Mouse (Mus musculus): Measurements from ENCODE around the gene Pttg1ip. TPM values are rescaled to one million over a fixed set of nuclear protein-coding genes. Genes with fewer than 3 reads are reported as not detected.

Pttg1ip gene
- polyA plus RNA-seq, 1 experiment: 132 TPM

DNA sequence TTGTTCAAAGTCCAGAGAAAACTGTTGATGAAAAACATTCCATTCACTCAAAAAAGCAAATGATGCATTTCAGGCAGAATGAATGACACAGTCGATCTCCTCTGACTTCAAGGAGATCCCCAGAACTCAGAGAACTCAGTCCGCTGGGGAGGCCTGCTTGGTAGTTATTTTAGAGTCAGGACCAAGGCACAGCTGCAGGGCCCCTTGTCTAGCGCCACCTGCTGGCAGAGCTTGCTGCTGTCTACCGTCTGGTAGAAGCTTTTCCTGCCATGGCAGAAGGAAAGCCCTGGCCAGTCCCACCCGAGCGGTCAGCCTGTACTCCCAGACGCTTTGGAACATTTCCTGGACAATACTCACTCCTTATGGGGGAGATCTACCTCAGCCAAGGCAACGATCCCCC lies 14.9 kb upstream of the Pttg1ip start:
- peak in 1 of 2 experiments; percentile 87 for DNase-seq (ENCODE audit: extremely low spot score in 1 of 2, low spot score in 1 of 2)

DNA sequence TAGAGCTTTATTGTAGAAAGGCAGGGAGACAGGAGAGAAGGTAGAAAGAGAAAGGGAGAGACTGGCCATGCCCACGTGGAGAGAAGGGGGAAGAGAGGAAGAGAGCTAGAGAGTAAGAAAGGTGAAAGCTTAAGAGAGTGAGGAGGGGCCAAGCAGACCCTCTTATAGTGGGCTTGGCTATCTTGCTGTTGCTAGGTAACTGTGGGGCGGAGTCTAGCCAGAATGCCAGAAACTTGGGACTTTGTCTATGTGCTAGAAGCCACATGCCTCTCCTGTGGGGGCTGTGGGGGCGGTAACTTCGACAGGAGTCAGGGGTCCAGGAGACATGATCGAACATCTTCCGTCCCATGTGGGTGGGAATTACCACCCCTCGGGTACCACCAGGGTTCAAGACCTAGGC lies 12.0 kb upstream of the Pttg1ip start:
- DNase-seq (ENCODE audit: extremely low spot score in 1 of 2, low spot score in 1 of 2): no peak

DNA sequence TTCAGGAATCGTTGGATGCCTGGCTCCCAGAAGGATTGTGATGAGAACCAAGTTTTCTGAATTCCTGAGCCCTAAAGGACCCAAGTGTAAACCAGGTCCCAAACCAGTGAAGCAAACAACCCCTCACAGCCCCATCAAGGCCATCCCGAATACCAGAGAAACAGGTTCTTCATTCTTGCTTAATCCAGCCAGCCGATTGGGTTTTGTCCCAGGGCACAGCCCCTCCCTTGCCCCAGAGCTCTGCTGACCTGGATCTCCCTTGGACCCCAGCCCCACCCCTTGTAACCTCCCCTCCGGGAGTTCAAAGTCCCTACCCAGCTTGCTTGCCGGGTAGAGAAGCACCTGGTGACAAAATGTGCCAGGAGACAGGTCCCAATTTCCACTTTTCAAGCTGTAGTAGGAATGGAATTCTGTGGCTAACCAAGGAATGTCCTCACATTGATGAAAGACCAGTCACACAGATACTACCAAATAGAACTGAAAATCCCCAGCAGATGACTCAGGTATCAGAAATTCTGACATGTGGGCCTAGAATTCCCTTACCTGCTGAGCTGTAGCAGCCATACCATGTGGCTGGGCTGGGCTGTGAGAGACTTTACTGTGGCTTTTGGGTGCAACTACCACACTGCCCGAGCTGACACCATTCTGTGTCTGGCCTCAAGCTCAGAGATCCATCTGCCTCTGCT lies 11.4 kb upstream of the Pttg1ip start:
- no peak for DNase-seq (ENCODE audit: extremely low spot score in 1 of 2, low spot score in 1 of 2)

DNA sequence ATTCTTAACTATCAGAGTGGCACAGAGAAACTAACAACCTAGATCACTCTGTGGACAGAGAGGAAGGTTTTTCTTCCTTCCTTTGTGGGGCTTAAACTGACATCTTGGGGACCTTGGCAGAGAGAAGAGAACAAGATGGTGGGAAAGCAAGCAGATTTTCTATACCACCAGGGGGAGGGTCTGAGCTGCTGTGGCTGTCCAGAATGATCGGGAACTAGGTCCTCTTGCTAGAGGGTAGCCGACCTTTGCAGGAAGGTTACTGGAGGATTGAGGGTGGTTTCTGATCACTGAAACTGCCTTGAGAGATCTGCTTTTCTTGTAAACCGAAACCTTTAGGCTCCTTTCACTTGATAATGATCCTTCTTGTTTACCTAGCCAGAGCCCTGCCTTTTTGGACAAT lies 9.3 kb upstream of the Pttg1ip start:
- no peak for DNase-seq (ENCODE audit: extremely low spot score in 1 of 2, low spot score in 1 of 2)

DNA sequence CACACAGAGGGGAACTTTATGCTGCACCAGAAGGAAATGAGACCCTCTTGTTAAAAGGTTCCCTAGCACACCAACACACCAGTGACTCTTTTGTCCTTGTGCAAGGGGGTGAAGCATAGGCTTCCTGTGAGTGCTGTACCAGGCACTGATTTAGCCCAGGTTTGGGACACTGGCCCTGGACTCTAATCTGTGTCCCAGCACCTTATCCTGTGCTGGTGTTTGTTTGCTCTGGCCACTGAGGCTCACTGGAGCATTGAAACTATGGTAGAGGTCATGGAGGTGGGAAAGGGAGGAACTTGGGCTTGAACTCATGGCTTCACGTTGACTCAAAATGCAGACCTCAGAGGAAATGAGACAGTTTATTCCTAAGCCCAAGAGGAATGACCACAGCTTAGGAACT lies 8.4 kb upstream of the Pttg1ip start:
- DNase-seq (ENCODE audit: extremely low spot score in 1 of 2, low spot score in 1 of 2): no peak

DNA sequence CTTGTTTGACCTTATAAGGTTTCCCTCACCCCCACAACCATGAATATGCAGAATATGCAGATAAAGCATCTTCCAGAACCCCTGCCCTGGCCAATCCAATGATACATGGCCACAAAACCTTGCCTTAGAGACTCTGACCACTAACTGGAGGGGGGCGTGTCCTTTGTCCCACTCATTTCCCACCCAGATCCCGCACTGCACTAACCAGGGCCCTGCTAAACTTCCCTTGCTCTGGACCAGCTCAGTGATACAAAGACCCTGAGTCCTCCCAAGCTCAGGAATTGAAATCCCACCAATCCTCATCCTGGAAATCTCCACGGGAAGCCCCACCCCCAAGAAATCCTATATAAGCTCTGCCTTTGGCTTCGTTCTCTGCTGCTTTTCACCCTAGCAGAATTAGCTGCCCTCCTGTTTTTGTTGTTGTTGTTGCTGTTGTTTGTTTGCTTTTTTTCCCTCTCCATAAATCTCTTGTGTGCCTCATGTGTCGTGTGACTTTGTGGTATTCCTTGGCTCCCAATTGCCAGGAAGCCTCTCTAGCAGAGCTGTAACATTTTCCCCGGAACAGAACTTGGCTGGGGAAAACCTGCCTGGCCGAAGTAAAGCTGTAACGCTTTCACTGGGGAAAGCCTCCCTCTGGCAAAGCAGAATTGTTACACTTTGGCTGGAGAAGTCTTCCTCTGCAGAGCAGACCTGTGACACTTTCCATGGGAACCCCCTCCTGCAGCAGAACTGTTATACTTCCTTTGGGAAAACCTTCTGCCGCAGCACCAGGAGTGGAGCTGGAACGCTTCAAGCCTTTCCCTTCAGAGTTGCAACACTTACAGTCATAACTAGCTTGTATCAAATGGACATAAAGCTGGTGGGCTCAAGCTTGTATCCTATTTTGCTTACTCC lies 1.2 kb upstream of the Pttg1ip start:
- DNase-seq (ENCODE audit: extremely low spot score in 1 of 2, low spot score in 1 of 2): no peak

DNA sequence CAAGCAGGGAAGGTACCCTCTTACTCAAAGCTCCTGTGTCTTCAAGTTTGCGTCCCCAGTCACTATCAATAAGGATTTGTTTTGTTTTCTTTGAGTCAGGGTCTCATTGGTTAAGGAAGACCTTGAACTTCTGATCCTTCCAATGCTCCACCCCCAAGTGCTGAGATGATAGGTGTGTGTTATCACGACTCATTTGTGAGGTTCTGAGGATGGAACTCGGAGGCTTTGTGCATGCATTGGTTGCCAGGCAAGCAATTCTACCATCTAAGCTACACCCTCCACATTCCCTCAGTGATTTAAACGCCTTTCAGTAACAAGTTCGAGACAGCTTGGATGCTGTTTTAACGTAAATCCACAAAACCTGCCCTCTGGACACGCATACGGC lies 505 bp upstream of the Pttg1ip start:
- peak in 1 of 2 experiments; percentile 24 for DNase-seq (ENCODE audit: extremely low spot score in 1 of 2, low spot score in 1 of 2)

DNA sequence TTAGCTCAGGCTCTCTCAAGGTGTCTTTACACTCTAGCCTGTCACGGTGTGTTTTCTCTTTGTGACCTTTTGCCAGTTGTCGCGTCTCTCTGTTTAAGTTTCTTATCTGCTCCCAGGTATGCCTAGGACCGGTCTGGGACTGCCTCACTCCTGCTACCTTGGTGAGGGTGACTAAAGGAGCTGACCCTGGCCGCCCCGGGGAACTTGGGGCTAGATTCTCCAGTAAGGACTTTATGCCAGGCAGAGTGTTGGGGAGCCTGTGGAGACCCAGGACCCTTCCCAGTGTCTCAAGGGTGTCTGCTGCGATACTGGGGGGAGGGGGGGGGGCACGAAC lies 732 bp downstream of the Pttg1ip start:
- no peak for DNase-seq (ENCODE audit: extremely low spot score in 1 of 2, low spot score in 1 of 2)

DNA sequence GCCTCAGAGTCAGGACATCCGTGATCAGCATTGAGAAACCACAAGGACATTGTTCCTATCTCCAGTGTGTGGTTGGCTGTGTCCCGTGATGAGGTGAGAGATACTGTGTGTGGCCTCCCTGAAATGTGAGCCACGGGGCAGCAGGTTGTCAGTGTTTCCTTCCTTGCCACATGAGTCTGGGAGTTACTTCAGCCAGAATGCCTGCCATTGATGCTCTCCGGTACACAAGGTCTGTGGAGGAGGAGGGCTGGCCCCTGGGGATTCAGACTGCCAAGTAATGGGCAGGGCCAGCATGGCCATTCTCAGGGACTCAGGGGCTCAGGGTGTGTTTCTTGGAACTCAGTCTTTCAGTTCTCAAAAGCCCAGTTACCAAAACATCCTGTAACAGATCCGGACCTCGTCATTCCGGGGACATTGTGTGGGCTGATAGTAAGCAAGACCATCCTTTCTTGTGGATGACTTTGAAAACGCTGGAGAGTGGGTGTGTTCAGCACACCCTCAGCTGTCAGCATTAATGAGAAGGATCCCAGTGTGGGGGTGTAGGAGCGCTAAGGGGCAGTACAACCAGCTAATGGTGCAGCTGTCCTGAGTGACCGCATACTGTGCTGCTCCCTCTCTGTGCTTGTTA lies 2.4 kb downstream of the Pttg1ip start:
- no peak for DNase-seq (ENCODE audit: extremely low spot score in 1 of 2, low spot score in 1 of 2)

DNA sequence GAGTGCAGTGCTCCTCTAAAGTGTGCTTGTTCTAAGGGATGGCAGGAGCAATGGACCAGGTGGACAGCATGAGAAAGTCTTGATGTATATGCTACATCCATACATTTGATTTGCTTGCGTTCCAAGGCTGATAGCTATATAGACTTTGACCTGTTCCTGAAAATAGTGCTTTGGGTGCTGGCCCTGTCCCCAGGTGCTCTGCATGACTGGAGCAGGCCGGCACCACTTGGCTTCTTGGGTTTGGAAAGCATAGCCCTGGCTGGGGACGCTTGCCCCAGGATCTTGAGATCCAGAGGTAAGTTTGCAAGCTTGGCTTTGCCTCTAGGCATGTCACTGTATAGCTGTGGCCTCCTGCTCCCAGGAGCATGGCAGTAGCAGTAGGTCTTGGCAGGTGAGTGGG lies 5.1 kb downstream of the Pttg1ip start:
- DNase-seq (ENCODE audit: extremely low spot score in 1 of 2, low spot score in 1 of 2): no peak

DNA sequence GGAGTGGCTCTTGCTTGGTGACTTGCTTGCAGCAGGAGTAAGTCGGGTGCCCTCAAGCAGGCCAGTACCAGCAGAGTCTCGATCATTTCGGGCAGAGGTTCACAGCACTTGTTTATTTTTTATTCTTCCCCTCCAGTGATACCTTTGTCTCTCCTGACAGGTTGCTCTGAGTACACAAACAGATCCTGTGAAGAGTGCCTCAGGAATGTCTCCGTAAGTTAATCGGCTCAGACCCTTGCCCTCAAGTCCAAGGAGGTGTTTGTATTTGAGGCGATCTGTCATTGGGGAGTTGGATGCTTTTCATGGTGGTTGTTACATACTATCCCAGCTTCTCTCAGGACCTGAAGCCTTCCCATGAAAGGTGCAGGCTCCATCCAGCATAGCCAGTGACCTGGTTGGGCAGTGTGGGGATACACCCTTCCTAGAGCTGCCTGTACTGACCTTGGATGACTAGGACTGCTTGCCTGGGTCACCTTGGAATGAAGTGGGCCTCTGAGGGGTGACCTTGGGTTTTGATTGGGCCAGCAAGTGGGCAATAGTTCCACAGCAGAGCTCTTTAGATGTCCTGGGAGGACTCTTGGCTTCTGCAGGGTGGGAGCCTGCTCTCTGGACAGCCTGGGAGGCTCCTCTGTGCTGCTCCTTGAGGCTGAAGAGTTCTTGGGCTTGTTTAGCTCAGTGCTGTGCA lies 5.7 kb downstream of the Pttg1ip start:
- DNase-seq (ENCODE audit: extremely low spot score in 1 of 2, low spot score in 1 of 2): no peak

DNA sequence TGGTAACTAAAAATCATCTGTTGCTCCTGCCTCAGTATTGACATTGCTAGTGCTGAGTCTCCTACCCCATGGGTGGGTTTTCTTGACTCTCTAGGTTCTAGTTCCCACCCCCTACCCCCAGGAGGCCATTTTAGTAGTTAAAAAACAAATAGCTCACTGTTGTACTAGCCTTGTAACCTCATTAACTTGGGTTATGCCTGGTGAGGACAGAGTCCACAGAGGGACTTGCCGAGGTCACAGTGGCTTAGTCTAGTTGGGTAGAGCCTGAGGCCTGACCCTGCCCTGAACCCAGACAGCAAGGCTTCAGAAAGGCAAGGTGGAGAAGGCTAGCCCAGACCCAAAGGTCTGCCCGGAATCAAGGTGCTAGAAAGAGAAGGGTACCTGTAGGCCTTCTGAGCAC lies 6.5 kb downstream of the Pttg1ip start:
- DNase-seq (ENCODE audit: extremely low spot score in 1 of 2, low spot score in 1 of 2): no peak

DNA sequence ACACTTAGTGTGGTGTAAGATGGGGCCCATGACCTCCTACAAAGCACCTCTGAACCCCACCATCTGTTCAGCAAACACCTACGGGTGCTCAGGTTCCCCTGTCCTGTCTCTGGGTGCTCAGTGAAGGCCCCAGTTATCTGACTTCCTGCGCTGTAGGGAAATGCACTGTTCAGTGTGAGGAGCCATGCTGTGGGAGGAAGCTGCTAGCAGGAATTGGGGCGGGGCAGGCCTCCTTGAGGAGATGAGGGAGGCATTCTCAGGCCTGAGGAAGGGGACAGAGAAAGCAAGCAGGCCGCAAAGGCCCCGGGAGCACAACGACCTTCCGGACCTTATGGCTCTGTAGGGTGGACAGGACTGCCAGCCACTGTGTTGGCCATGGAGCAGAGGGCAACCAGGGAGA lies 7.6 kb downstream of the Pttg1ip start:
- DNase-seq (ENCODE audit: extremely low spot score in 1 of 2, low spot score in 1 of 2): no peak

DNA sequence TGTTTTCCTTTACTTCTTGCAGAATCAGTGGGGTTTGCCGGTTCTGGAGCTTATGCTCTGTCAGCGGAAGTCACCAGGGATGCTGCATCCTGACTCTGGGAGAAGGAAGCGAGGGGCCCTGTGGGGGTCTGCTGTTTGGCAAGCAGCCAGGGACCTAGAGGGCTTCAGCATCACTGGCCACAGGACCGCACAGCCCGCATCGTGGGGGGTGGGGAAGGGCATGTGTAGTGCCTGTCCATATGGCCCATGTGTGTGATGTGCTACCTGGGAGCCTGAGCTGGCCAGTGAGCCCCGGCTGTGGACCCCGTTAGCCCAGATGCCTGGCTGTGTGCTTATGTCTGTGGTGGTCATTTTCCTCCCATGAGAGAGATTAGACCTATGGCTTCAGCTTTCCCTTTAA lies 8.2 kb downstream of the Pttg1ip start:
- no peak for DNase-seq (ENCODE audit: extremely low spot score in 1 of 2, low spot score in 1 of 2)

DNA sequence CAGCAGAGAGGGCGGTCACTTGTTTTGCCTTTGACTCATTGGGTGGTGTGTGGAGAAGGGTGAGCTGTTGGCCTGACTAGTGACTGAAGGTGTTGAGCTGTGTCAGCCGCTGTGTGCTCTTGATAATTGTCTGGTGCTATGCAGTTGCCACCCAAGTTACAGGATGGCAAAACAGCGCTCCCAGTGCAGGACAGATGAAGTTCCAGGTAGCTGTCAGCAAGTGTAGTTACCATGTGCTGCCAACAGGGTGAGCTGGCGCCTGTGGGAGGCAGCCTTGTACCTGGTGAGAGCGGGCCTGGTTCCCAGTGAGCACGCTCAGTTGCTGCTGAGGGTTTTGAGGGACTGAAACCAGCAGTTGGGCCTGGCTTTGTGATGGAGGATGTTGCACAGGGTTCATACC lies 9.3 kb downstream of the Pttg1ip start:
- peak in 1 of 2 experiments; percentile 60 for DNase-seq (ENCODE audit: extremely low spot score in 1 of 2, low spot score in 1 of 2)

DNA sequence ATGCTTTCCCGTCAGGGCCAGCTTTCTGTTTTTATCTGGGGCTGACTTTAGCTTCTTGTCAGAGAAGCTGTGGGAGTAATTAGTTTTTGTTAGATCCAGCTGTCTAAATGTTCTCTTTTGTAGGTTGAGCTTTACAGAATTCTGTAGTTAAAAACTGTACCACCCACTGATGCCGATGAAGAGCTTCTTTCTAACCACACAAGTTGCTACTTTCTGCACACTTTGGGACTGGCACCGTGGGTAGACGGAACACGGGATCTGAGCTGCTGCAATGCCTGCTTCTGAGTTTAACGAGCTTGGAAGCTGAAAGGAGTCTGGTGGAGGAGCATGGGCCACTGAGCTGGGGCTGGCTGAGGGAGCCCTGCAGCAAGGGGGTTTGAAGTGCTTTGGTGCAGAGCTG lies 10.0 kb downstream of the Pttg1ip start:
- DNase-seq (ENCODE audit: extremely low spot score in 1 of 2, low spot score in 1 of 2): peak; percentile 86 to 89

DNA sequence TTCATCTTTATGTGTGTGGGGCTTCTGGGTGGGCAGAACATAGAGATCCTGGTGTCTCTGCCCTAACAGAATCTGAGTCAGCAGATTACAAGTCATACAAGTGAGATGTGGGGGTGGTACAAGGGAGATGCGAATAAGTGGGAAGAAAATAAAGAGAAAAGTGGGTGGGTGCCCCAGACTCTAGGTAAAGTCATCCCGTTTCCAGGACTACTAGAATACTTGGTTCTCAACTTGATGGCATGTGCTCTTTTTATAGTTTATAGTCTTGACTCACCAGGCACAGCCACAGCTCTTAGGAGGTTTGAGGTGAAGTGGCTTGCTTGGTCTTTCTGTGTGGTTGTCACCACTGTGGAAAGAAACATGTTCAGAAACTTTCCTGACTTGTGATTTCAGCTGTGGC lies 14.5 kb downstream of the Pttg1ip start:
- DNase-seq (ENCODE audit: extremely low spot score in 1 of 2, low spot score in 1 of 2): peak in 1 of 2 experiments; percentile 64

DNA sequence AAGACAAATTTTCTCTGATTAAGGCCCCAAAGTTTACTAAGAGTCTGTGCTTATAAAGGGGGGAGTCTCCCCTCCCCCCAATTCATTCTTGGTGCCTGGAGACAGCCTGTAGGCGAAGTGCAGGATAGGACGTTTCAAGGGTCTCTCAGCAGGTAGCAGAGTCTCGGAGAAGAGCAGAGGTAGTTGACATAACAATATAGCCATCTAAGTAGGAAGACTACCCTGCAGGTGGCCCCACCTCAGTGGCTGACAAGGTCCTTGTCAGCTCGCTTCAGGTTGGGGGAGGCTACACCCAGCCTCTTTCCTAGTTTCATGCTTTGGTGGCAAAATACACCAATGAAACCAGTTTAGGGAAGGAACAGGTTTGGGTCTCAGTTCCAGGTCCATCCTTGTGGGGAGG lies 21.5 kb downstream of the Pttg1ip start:
- no peak for DNase-seq (ENCODE audit: extremely low spot score in 1 of 2, low spot score in 1 of 2)

DNA sequence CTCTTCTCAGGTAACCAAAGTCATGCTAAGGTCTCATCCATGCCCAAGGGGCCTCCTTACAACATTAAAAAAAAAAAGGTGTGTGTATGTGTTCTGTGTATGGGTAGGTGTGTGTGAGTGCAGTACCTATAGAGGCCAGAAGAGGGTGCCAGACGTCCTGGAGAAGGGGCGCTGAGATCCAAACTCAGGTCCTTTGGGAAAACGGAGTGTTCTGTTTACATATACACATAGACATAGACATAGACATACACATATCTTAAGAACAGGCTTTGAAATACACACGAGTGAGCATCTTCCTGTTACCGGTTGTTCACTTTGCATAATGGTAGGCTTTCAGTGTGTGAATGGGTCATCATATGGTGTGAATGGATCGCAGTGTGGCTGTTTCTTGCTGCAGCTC lies 22.6 kb downstream of the Pttg1ip start:
- no peak for DNase-seq (ENCODE audit: extremely low spot score in 1 of 2, low spot score in 1 of 2)

DNA sequence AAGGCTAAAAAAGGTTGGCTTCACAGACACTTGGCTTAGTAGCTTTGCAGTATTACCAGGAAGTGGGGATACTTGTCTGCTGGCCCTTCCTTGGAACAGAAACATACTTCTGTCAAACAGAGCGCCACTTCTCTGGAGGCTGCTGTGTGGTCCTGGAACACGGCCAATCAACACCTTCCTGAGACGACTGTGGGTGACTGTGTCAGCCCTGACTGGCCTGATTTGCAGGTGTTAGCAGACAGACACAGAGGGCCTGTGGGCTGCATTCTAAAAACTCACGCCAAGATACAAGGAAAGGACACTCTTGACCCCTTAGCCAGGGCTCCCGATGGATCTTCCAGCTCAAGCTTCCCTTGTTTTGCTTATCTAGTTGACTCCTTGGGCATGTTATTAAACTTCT lies 23.4 kb downstream of the Pttg1ip start:
- no peak for DNase-seq (ENCODE audit: extremely low spot score in 1 of 2, low spot score in 1 of 2)

DNA sequence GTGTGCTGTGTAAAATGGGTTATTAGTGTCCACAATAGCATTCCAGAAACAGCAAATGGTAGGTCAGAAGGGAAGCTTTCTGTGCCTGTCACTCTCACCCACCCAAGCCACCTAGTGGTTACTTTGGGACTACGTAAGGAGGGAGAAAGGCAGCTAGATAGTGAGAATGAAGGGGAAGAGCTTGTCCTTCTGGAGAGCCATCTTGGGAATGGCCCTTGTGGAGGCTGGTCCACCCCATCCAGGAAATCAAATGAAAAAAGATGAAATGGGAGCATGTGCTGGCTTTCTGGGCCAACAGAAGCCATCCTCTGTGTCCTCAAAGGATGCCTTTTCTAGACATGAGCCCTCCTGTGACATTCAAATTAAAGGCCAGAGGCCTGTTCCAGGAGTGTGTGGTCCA lies 23.8 kb downstream of the Pttg1ip start:
- DNase-seq (ENCODE audit: extremely low spot score in 1 of 2, low spot score in 1 of 2): no peak
